Mouse (Mus musculus) erythroblast, embryonic 14.5 days (primary cell): ENCODE results near the gene Gnb1l. TPM values are rescaled to one million over a fixed set of nuclear protein-coding genes. Genes with fewer than 3 reads are reported as not detected.

ENCODE experiments used
- H3K27me3 ChIP-seq: 2 replicates; pipeline ENCODE4 v1.6.1; 2012; ENCODE audit warnings: inconsistent platforms; ENCODE audit not compliant: control insufficient read depth
- H3K36me3 ChIP-seq: 2 replicates; pipeline ENCODE4 v1.6.1; 2012; ENCODE audit warnings: mild to moderate bottlenecking, inconsistent platforms; ENCODE audit not compliant: control insufficient read depth
- H3K4me1 ChIP-seq: 2 replicates; pipeline ENCODE4 v1.6.1; 2012; ENCODE audit warnings: inconsistent platforms; ENCODE audit not compliant: control insufficient read depth
- H3K4me3 ChIP-seq: replicated peaks from 2 replicates; pipeline ENCODE3; 2012; ENCODE audit warnings: moderate library complexity, mild to moderate bottlenecking, inconsistent platforms
- H3K9me3 ChIP-seq: 2 replicates; pipeline ENCODE4 v1.6.1; 2012; ENCODE audit warnings: low read length, inconsistent platforms, mixed read lengths; ENCODE audit not compliant: control insufficient read depth
- GATA1 ChIP-seq: IDR thresholded peaks from 2 replicates; pipeline ENCODE4 v1.6.1; 2012; ENCODE audit warnings: low read length, inconsistent platforms, mixed read lengths
- TAL1 ChIP-seq: IDR thresholded peaks from 3 replicates; pipeline ENCODE4 v1.6.1; 2012; ENCODE audit warnings: low read length, inconsistent platforms, mixed read lengths
- polyA plus RNA-seq: library from polyadenylated mRNA; stranded (reverse); fragments of >175 nt; gene quantifications from 2 replicates; pipeline ENCODE4 v1.2.3, GENCODE M21; 2012

The Gnb1l gene
- polyA plus RNA-seq, 1 experiment = 0.64 TPM

- H3K4me1 ChIP-seq = peaks cover 43% of the 10 kb centered on the region
- no peak overlapping the region for H3K4me3 ChIP-seq
- no peak for TF ChIP-seq GATA1
- peaks cover 100% of the 10 kb centered on the region for H3K36me3 ChIP-seq
- no peaks in the 10 kb centered on the region for H3K9me3 ChIP-seq
- no peaks in the 10 kb centered on the region for H3K27me3 ChIP-seq
Observed at GRCm38 (mm10) chr16:18460826-18461225, 37.7 kb upstream of the Gnb1l start.

GRCm38 (mm10) chr16:18462031-18462430 is 36.5 kb upstream of the Gnb1l start:
- no peaks in the 10 kb centered on the region for H3K9me3 ChIP-seq
- H3K4me1 ChIP-seq = peaks cover 40% of the 10 kb centered on the region
- TF ChIP-seq GATA1 (no peak), TAL1 (no peak)
- H3K27me3 ChIP-seq = no peaks in the 10 kb centered on the region
- no peak overlapping the region for H3K4me3 ChIP-seq
- peaks cover 100% of the 10 kb centered on the region for H3K36me3 ChIP-seq

- H3K9me3 ChIP-seq = no peaks in the 10 kb centered on the region
- H3K4me3 ChIP-seq = no peak overlapping the region
- peaks cover 100% of the 10 kb centered on the region for H3K36me3 ChIP-seq
- peaks cover 35% of the 10 kb centered on the region for H3K4me1 ChIP-seq
- TF ChIP-seq GATA1 (no peak), TAL1 (no peak)
- H3K27me3 ChIP-seq = no peaks in the 10 kb centered on the region
Observed at GRCm38 (mm10) chr16:18462598-18462997, 35.9 kb upstream of the Gnb1l start.

GRCm38 (mm10) chr16:18464271-18464670 is 34.2 kb upstream of the Gnb1l start:
- TF ChIP-seq GATA1 (no peak), TAL1 (no peak)
- no peaks in the 10 kb centered on the region for H3K9me3 ChIP-seq
- no peaks in the 10 kb centered on the region for H3K27me3 ChIP-seq
- peaks cover 100% of the 10 kb centered on the region for H3K36me3 ChIP-seq
- H3K4me1 ChIP-seq = peaks cover 20% of the 10 kb centered on the region
- H3K4me3 ChIP-seq = no peak overlapping the region

- Histone ChIP-seq H3K9me3 (no peaks in the 10 kb centered on the region), H3K4me3 (no peak overlapping the region), H3K27me3 (no peaks in the 10 kb centered on the region), H3K36me3 (peaks cover 100% of the 10 kb centered on the region), H3K4me1 (no peaks in the 10 kb centered on the region)
- TF ChIP-seq TAL1 (no peak), GATA1 (no peak)
Observed at GRCm38 (mm10) chr16:18470829-18471228, 27.7 kb upstream of the Gnb1l start.

- no peaks in the 10 kb centered on the region for H3K27me3 ChIP-seq
- no peak for TF ChIP-seq GATA1
- TF ChIP-seq TAL1 = no peak
- H3K4me1 ChIP-seq = no peaks in the 10 kb centered on the region
- no peak overlapping the region for H3K4me3 ChIP-seq
- H3K9me3 ChIP-seq = no peaks in the 10 kb centered on the region
- peaks cover 100% of the 10 kb centered on the region for H3K36me3 ChIP-seq
Observed at GRCm38 (mm10) chr16:18471381-18471955, 27.0 kb upstream of the Gnb1l start.

GRCm38 (mm10) chr16:18471976-18472375 is 26.5 kb upstream of the Gnb1l start:
- Histone ChIP-seq H3K4me3 (no peak overlapping the region), H3K36me3 (peaks cover 100% of the 10 kb centered on the region), H3K27me3 (no peaks in the 10 kb centered on the region), H3K9me3 (no peaks in the 10 kb centered on the region), H3K4me1 (no peaks in the 10 kb centered on the region)
- TF ChIP-seq TAL1 = no peak
- TF ChIP-seq GATA1 = no peak

- peaks cover 100% of the 10 kb centered on the region for H3K36me3 ChIP-seq
Observed at GRCm38 (mm10) chr16:18472416-18472815, 26.1 kb upstream of the Gnb1l start.

GRCm38 (mm10) chr16:18472976-18473375 is 25.5 kb upstream of the Gnb1l start:
- TF ChIP-seq GATA1 (no peak), TAL1 (no peak)
- Histone ChIP-seq H3K9me3 (no peaks in the 10 kb centered on the region), H3K4me1 (peaks cover under 1% of the 10 kb centered on the region; the same call in 1 of the 2 replicates), H3K4me3 (no peak overlapping the region), H3K27me3 (no peaks in the 10 kb centered on the region), H3K36me3 (peaks cover 100% of the 10 kb centered on the region)

More at GRCm38 (mm10) chr16:18472416-18472815, 26.1 kb upstream of the Gnb1l start:
- TF ChIP-seq GATA1 (no peak), TAL1 (no peak)
- Histone ChIP-seq H3K4me1 (no peaks in the 10 kb centered on the region), H3K4me3 (no peak overlapping the region), H3K27me3 (no peaks in the 10 kb centered on the region), H3K9me3 (no peaks in the 10 kb centered on the region)

GRCm38 (mm10) chr16:18474021-18474420 is 24.5 kb upstream of the Gnb1l start:
- Histone ChIP-seq H3K9me3 (no peaks in the 10 kb centered on the region), H3K36me3 (peaks cover 100% of the 10 kb centered on the region), H3K4me1 (peaks cover 2% of the 10 kb centered on the region; the same call in 1 of the 2 replicates), H3K27me3 (no peaks in the 10 kb centered on the region), H3K4me3 (no peak overlapping the region)
- TF ChIP-seq GATA1 (no peak), TAL1 (no peak)
